Mouse (Mus musculus) hematopoietic stem cell, adult 5-6 weeks (primary cell): ENCODE measurements at regions not wholly inside any gene's neighbourhood (a gene's known extent, or its start where the extent isn't known, plus 50 kb on each side); places are given as distances from the start of the nearest gene placed in this dataset.
A peak's percentile ranks its signal among the peaks of the same experiment; 100 is the strongest.

Experiments
- ATAC-seq, 2 experiments: fragments of 125-278 bp in 1 of 2; replicated peaks in 1 of 2; 2 replicates each; pipeline ENCODE4 v1.8.0; 2016 to 2017; ENCODE audit warnings: inconsistent platforms in 2 of 2, mild to moderate bottlenecking in 2 of 2, moderate number of reproducible peaks in 2 of 2, low read depth in 1 of 2, moderate TSS enrichment in 1 of 2; ENCODE audit not compliant: low FRiP score in 2 of 2, poor library complexity in 2 of 2, severe bottlenecking in 2 of 2, insufficient read depth in 1 of 2, low TSS enrichment in 1 of 2

GRCm38 (mm10) chr2:134419581-134419980 lies 134.6 kb downstream of the Hao1 start:
- no peak for ATAC-seq

- no peak for ATAC-seq
Measured at GRCm38 (mm10) chr2:134399564-134399963, 154.6 kb downstream of the Hao1 start.

GRCm38 (mm10) chr2:134393421-134393820 lies 160.7 kb downstream of the Hao1 start:
- no peak for ATAC-seq

- ATAC-seq = no peak
Measured at GRCm38 (mm10) chr2:134375116-134375515, 179.1 kb downstream of the Hao1 start.

DNA sequence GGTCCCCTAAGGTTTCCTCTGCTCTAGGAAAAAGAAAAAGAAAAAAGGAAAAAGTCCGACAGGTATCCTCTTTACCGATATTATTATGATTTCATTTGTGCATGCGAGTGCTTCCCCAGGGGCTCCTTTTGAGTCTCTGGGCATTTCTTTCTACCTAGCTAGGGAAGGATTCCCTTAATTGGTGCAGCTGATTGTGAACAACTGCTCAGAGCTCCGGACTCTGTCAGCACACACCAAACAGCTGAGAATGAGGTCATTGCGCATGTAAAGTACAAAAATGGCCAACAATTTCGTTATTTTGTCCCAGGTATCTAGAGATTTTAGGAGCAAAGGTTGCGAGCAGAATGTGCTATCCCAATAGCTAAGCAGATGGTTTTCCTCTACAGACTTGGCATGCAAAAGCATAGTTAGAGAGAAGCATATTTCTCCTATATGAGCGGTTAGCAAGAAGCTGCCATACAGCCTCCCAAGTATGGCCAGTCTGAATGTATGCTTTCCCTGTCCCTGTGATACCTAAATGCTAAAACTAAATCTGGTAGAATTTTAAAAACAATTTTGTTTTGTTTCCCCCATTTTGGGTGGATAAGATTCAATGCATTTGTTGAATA lies 203.2 kb downstream of the Hao1 start:
- no peak for ATAC-seq

GRCm38 (mm10) chr2:134350442-134350841 lies 203.7 kb downstream of the Hao1 start:
- no peak for ATAC-seq

DNA sequence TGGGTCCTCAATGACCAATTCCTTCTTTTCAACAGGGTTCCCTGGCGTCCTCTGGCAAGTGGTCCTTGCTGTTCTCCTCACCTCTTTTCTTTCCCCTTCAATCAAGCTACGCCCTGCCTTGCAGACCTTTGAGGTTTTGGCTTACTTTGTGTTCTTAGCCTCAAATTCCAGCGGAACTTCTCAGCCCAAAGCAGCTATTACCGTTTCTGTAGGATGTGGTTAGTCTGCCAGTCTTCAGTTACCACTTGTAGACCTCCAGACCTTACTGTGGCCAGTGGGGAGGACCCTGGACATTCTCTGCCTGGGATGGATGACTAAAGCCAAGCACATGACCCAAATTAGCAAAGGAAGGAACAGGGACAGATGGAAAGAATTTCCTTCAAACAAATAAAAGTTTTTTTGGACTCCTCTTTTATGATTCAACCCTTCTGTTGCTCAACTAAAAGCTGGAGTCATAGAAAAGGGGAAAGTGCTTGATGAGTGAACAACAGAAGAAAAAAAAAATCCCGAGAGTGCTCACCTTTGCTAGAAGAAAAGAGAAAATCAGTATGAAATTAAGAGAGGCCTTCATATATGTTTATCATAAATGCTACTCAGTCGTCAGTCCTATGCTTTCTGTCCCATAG lies 211.5 kb downstream of the Hao1 start:
- peak; percentile 76 to 82 for ATAC-seq

- no peak for ATAC-seq
Measured at GRCm38 (mm10) chr2:134308092-134308491, 246.1 kb downstream of the Hao1 start.

DNA sequence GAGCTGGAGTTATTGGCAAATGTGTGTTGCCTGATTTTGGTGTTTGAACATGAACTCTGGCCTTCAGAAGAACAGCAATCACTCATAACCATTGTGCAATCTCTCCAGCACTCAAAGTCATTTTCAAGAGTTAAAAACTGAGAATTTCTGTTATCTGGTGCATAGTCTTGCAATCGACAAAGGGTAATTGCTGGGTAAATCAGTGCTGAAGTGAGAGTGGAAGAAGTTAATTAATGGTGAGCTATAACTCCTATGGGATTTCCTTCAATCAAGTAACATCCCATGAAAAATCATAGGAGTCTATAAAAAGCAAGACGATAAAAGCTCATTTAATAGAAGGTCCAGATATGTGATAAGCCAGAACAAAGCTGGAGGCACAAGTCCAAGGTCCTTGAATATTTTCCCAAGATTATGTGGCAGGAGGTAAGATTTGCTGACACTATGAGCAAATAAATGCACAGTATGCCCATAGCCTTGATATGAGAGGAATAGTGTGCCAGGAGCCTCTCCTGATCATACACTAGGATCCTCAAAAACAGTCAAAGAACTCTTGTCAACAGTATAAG lies 264.0 kb downstream of the Hao1 start:
- no peak for ATAC-seq

DNA sequence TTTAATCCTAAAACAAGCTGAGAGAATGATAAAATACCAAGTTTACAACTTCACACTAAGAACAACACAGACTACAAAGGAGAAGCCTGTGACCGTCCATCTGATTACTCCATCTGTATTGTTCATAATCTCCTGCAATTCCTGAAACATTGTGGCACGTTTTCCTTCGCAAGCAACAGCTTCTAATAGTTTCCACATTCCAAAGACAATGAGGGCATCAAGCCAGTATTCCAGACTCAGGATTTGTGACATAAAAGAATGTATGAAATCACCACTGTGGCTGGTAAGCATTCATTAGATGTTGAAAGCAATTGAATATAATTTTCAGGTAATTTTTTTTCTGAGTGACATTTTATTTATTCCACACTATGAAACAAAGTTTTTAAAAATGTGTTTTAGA lies 278.3 kb downstream of the Hao1 start:
- ATAC-seq = no peak

GRCm38 (mm10) chr2:134268466-134268865 lies 285.7 kb downstream of the Hao1 start:
- no peak for ATAC-seq
